Mouse (Mus musculus) kidney, adult 11 months (tissue): ENCODE data around the gene Cks2.
"Not testable (repeated sequence)": the region's sequence is repeated elsewhere in the genome, so short reads cannot be mapped to it uniquely, and the experiment has no call there.

ENCODE experiments used
- DNase-seq: peaks from one replicate; pipeline ENCODE4 v3.0.0; 2022

Gene Cks2

DNA sequence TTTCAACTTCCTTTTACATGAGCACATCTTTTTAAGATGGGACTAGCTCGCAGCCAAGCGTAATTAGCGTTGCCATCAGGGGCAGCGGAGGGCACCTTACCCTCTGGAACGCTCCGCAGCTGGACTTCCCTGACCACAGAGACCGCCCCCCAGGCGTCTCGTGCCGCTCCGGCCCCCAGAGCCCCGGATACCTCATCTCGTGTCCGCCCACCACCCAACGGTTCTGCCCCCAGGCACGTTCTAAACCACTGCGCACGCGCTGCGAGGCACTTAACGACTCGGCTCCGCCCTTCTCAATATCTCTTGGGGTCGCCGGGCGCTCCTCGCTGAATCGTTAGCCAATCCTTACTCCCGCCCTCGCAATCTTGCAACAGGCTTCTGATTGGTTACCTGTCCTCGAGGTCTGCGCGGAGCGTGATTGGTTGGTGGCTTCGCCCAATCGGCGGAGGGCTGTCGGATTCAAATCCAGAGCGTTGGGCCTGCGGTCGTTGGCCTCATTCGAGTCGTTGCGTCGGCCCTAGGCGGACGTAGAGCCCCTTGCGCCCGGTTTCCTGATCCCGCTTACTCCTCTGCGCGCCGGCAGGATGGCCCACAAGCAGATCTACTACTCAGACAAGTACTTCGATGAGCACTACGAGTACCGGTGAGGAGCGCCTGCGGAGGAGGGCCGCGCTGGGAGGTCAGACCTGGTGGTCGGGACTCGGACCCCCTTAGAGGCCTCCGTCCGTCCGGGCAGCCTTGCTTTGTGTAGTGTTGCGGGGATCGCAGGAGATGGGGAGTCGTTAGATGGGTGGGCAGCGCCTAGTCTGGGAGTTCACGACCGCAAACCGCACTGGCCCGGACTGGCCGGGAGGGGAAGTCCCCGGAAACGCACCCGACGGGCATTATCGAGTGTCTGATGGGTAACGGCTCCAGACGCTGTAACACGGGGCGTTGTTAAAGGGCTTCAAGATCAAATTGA is at the start of gene Cks2:
Gene Cks2 (plus strand): TSS at position 404 of the 961 bp plus-strand sequence.
- DNase-seq: peak; percentile 99

DNA sequence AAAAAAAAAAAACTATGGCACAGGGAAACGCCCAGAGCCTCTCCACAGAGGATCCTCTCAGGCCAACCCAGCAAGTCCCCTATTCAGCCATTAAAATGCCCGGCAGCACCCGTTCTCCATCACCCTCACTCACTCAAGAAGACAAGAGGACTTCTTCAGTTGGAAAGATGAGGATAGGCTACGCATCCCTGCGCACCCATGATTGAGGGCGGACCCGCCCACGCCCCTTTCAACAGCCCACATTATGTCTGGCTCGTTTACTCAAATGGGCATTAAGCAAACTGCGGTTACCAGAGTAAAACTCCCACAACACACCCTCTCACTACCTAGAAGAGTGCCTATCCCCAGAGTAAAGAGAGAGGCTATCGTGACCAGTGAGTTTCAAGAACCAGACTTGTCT is 49.6 kb upstream of the Cks2 start:
- DNase-seq: no peak

DNA sequence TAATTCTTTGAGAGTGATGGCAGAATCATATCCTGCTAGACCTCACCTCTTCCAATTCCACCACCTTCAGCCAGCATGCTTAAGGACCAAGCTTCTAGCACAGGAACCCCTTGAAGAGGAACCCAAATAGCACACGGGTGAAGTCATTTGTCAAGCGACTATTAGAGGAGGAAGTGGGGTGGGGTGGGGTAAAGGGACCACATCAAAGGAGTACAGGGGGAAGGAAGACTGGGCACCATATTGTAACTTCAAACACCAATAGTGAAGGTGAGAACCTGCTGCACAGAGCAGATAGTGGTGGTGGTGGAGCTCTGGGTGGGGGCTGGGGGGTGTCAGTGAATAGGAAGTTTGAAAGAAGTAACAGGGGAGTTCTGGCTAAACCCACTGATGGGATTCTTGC is 47.0 kb upstream of the Cks2 start:
- no peak for DNase-seq

DNA sequence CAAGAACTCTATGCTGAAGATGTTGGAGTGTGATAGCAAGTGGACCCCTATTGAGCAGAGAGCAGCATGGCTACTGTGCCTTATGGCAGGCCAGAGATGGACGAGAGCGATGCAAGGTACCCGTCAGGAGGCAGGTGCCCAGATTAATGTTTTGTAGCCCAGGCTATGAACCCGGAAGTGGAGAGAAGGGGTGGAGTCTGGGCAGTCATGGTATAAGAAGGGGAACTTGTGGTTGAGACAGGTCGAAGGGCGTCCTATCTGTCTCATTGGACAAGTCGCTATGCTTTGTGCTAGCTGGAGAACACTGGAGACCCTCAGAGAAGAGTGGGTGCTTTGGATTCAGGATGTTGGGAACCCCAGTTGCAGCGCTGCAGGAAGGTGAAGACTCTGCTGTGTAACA is 44.9 kb upstream of the Cks2 start:
- no peak for DNase-seq

- DNase-seq: no peak
Observed at GRCm38 (mm10) chr13:51602764-51603163, 42.3 kb upstream of the Cks2 start.

DNA sequence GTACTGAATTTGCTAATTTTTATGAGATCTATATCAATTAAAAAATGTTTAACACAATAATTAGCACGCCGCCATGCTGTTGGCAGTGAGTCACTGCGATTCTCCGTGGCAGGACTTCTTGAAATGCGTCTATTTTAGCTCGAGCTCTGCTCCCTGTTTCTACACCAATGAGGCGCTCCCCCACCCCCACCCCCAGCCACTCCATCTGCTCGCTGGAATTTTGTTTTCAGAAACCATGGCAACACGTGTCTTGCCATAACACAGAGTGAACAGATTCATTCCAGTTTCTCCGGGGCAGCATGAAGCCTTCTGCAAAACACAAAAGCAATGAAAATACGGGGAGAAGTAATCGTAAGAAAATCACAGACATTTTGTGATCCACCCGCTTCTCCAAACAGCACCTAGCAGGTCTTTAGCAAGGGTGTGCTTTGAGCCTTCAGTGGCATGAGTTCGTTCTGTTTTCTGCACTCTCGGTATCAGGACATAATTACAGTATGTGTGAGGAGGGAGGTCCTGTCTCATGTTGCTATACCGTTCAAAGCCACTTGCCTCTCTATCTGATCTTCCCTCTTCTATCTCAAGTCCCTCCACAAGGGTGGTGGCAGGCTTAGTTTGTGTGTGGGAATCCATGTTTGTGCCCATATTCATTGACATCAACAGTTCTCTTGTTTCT is 41.7 kb upstream of the Cks2 start:
- DNase-seq: no peak

DNA sequence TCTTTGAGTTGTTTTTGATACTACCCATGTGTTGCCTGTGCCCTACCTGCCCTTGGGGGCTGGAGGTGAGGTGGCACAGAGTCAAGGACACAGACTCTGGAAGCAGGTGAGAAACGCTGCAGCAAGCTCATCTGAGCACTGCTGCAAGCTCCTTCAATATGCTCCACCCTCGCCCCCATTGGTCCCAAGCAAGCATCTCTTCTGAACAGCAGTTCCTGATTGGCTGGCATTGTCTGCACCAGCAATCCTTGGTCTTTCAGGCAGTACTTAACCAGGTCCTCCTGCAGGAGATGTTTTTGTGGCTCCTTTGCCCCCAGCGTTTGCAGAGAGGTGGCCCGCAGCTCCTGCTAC is 41.2 kb upstream of the Cks2 start:
- no peak for DNase-seq

GRCm38 (mm10) chr13:51609231-51609630 is 35.8 kb upstream of the Cks2 start:
- DNase-seq: no peak

DNA sequence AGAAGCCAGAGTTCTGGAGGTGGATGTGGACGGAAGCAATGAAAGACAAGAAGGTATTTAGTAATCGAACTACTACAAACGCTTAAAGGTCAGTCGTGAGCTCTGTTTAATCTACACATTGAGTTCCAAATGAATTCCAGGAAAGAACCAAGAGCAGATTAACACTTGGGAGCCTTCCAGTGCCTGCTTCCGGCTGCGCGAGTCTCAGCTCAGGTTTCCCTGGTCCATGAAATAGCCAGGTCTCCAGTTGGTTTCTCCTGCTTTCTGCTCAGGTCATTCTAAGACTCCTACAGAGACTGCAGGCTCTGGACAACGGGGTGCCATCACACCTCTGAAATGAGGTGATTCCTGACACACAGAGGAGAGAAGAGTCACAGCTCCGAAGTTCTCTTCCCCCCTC is 34.0 kb upstream of the Cks2 start:
- no peak for DNase-seq

DNA sequence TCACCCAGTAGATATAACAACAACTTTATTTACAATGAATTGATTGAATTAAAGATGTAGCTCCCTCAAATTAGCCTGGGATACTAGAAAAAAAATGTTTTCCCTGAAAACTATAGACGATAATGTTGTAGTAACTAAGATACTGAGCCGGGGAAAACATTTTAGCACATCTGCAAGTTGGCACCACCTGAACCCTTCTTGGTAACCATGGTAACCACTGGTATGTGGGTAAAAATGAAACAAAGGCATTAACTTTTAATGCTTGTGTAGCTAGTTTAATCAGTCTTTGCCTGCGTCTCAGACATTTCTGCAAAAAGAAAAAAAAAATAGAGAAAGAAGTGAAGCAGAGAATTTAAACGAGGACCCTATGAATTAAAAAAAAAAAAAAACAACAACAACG is 33.5 kb upstream of the Cks2 start:
- DNase-seq: no peak

- DNase-seq: no peak
Observed at GRCm38 (mm10) chr13:51615815-51616214, 29.2 kb upstream of the Cks2 start.

DNA sequence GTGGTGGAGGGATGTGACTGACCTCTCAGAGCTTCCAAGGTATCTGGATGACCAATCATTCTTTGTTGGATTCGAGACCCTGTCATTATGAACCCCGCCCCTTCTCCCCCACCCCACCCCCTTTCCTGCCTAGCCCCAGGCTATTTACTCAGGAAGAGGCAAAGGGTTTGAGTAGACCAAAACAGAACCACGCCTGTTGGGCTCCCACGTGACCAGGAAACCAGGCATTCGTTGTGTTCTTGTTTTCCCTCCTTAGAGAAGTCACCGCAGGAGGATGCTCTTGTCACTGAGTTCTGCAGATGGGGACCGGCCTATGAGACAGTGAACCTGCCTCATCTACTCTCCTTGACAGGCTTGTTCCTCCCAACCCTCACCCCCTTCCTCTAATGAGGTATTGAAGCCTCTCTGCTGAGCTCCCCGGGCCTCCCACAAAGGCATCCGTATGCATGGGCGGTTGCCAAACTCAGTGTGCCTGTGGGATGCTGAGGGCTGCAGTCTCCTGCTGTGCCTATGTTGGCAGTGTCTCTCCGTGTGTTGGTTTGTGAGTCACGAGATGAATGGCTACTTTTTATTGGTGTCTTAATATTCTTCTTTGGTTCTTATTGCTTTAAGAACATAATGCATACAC is 28.5 kb upstream of the Cks2 start:
- no peak for DNase-seq

DNA sequence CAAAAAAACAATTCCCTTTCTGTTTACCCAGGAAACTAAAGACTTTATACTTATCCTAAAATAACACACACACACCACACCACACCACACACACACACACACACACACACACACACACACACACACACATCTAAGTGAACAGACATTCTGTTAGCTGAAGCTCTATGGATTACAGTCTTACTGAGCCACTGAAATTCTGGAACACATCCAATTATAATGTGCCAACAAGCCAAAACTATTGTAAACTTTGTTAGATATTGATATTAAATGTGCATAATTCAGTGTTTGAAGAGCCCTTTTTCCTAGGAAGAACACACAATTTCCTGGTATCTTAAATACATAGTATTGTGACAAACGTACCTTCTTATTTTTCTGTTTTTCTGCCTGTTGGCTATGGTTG is 27.7 kb upstream of the Cks2 start:
- no peak for DNase-seq

DNA sequence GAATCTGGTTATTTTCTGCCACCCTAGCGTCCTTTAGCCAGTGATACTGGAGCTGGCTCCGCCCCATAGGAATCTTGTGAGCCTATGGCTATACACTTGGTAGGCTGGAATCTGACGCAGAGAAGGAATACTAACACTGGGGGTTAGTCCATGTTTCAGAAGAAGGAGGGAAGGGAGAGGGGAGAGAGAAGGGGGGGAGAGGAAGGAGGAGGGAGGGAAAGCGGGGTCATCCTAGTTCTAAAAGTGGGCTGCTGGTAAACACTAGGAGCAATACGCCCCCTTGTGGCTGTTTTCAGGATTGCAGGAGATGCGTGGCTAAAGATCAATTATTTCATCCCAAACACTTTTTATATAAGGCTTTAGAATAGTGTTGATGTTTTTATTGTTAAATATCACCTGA is 27.2 kb upstream of the Cks2 start:
- no peak for DNase-seq

DNA sequence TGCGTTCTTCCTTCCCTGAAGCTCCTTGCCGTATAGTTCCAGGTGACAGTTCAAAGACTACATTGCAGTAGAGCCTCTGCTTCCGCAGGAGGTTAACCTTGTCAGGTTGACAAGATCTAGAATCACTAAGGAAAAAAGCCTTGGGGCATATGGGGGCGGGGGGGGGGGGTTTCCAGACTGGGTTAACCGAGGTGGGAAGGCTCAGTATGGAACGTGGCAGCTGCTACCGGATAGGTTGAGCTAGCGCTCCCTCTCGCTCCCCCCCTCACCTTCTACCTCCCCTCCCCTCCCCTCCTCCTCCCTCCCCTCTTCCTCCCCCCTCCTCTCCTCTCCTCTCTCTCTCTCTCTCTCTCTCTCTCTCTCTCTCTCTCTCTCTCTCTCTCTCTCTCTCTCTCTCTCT is 26.4 kb upstream of the Cks2 start:
- DNase-seq: no peak

DNA sequence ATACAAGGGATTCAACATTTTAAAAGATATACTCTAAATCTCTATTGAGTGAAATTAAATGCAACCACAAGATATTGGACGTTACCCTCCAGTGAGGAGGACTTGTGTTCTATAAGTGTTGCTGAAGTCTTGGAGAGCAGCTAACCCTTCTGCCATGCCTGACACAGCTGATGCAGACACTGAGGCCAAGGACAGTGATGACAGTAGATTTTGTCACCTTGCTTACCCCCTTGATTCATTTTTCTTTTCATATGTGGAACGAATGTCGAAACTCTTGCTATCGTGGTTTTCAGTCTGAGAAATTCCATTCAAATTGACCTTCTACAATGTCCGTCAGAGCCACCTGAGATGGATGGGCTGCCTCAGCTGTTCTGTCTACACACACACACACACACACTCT is 22.4 kb upstream of the Cks2 start:
- DNase-seq: no peak

DNA sequence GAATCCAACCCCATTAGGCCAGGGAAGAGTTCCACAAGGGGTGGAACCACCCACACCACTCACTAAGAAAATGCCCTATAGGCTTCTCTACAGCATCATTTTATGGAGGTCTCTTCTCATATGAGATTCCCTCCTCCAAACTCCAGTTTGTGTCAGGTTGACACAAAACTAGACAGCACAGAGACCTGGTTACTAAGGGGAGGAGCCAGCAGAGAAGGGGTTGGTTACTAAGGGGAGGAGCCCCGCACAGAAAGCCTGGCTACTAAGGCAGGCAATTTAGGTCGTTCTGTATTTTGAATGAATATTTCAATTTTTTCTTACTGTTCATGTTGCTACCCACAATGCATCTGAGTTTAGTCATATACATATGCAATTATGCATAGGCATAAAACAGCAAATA is 21.4 kb upstream of the Cks2 start:
- no peak for DNase-seq

- no peak for DNase-seq
Observed at GRCm38 (mm10) chr13:51628273-51628848, 16.7 kb upstream of the Cks2 start.

GRCm38 (mm10) chr13:51631354-51631992 is 13.6 kb upstream of the Cks2 start:
- no peak for DNase-seq

- no peak for DNase-seq
Observed at GRCm38 (mm10) chr13:51632560-51633218, 12.3 kb upstream of the Cks2 start.

GRCm38 (mm10) chr13:51635384-51635783 is 9.6 kb upstream of the Cks2 start:
- DNase-seq: not testable (repeated sequence)

DNA sequence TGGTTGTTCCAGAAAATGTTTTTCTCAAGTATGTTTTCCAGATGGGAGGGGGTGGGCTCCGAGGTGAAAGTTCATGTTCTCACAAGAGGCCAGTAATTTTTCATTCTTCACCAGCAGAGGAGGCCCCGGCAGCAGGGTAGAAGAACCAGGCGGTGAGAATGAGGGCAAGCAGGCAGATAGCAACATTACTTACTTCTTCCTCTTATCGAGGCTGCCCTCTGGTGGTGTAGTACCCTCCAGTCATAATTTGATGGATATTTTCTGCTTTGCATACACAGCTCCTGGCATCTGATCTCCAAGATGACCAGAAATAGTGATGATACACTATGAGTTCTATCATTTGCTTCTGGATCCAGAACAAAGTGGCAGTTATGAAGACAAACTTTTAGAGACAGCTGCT is 6.1 kb upstream of the Cks2 start:
- DNase-seq: no peak

GRCm38 (mm10) chr13:51641424-51641823 is 3.6 kb upstream of the Cks2 start:
- DNase-seq: no peak
